Mouse (Mus musculus) small intestine, adult 2 months (tissue): ENCODE measurements around the gene Cerk. TPM values are rescaled to one million over a fixed set of nuclear protein-coding genes. Genes with fewer than 3 reads are reported as not detected.
"Not testable (repeated sequence)": the region's sequence is repeated elsewhere in the genome, so short reads cannot be mapped to it uniquely, and the experiment has no call there.

Source experiments
- H3K27ac ChIP-seq: fragments of 200-500 bp; 2 replicates; pipeline ENCODE4 v1.5.1; 2012; ENCODE audit warnings: low read depth, low read length, control low read depth, inconsistent platforms; ENCODE audit not compliant: insufficient read depth
- H3K27me3 ChIP-seq: fragments of 200-500 bp; 2 replicates; pipeline ENCODE4 v1.6.1; 2012; ENCODE audit warnings: mild to moderate bottlenecking, moderate library complexity, low read length, inconsistent platforms; ENCODE audit not compliant: control insufficient read depth, insufficient read depth
- H3K36me3 ChIP-seq: fragments of 200-500 bp; 2 replicates; pipeline ENCODE4 v1.6.1; 2012; ENCODE audit warnings: mild to moderate bottlenecking, low read length, control low read depth, inconsistent platforms; ENCODE audit not compliant: control insufficient read depth, insufficient read depth
- H3K4me1 ChIP-seq: fragments of 200-500 bp; 2 replicates; pipeline ENCODE4 v1.6.1; 2012; ENCODE audit warnings: low read length, inconsistent platforms, mixed read lengths; ENCODE audit not compliant: control insufficient read depth, insufficient read depth, insufficient read length
- H3K4me3 ChIP-seq: fragments of 200-500 bp; 2 replicates; pipeline ENCODE4 v1.5.1; 2012; ENCODE audit warnings: low read depth, mild to moderate bottlenecking, control low read depth, inconsistent platforms, low read length, moderate library complexity
- CTCF ChIP-seq: fragments of 200-500 bp; IDR thresholded peaks from 2 replicates; pipeline ENCODE4 v1.5.1; 2012; ENCODE audit warnings: low read depth, mild to moderate bottlenecking, control low read depth, inconsistent platforms, low read length, moderate library complexity, mixed read lengths; ENCODE audit not compliant: insufficient replicate concordance, insufficient read length; ENCODE audit errors: extremely low read depth
- POLR2A ChIP-seq: fragments of 200-500 bp; IDR thresholded peaks from 2 replicates; pipeline ENCODE4 v1.6.1; 2012; ENCODE audit warnings: low read depth, mild to moderate bottlenecking, control low read depth, inconsistent platforms, low read length, moderate library complexity
- WGBS: fragments of 180-500 bp; shearing (Covaris S2); methylation state at CpG from one replicate; pipeline ENCODE4 v1.1.7; 2018; 5-methylcytosine and 5-hydroxymethylcytosine counted together
- polyA plus RNA-seq: library from polyadenylated mRNA; depleted of rRNA; stranded (reverse); fragments of >200 nt; gene quantifications from 2 replicates; pipeline ENCODE4 v1.2.3, GENCODE M21; 2012

The Cerk gene
- polyA plus RNA-seq, 1 experiment, result 47.8 TPM

GRCm38 (mm10) chr15:86199052-86199451 is 13.1 kb upstream of the Cerk start:
- H3K36me3 ChIP-seq, result no peaks in the 10 kb centered on the region
- no peaks in the 10 kb centered on the region for H3K27me3 ChIP-seq
- peaks cover 11% of the 10 kb centered on the region for H3K4me1 ChIP-seq
- TF ChIP-seq CTCF, result no peak
- TF ChIP-seq POLR2A, result no peak
- no peak overlapping the region for H3K27ac ChIP-seq
- H3K4me3 ChIP-seq, result no peak overlapping the region
- WGBS, result 84% methylated on average over 5 of the region's 5 CpGs

GRCm38 (mm10) chr15:86194676-86195453 is 8.9 kb upstream of the Cerk start:
- not testable (repeated sequence) for H3K27ac ChIP-seq, H3K27me3 ChIP-seq, H3K4me1 ChIP-seq, H3K36me3 ChIP-seq, H3K4me3 ChIP-seq
- 81% methylated on average over 55 of the region's 55 CpGs for WGBS

GRCm38 (mm10) chr15:86191933-86192332 is 6.0 kb upstream of the Cerk start:
- Histone ChIP-seq H3K4me3 (no peak overlapping the region), H3K4me1 (peaks cover 17% of the 10 kb centered on the region; the same call in 1 of the 2 replicates), H3K27ac (no peak overlapping the region), H3K36me3 (no peaks in the 10 kb centered on the region), H3K27me3 (no peaks in the 10 kb centered on the region)
- no peak for TF ChIP-seq CTCF
- TF ChIP-seq POLR2A, result no peak
- WGBS, result 68% methylated on average over 3 of the region's 3 CpGs

- H3K27ac ChIP-seq, result no peak overlapping the region; the same call in 1 of the 2 replicates
- H3K4me1 ChIP-seq, result peaks cover 20% of the 10 kb centered on the region; the same call in 1 of the 2 replicates
- H3K4me3 ChIP-seq, result no peak overlapping the region
- H3K27me3 ChIP-seq, result no peaks in the 10 kb centered on the region
- no peaks in the 10 kb centered on the region for H3K36me3 ChIP-seq
- WGBS, result 85% methylated on average over 1 of the region's 1 CpGs
- TF ChIP-seq CTCF (no peak), POLR2A (no peak)
These were observed 5.6 kb upstream of the Cerk start for GRCm38 (mm10) chr15:86191505-86191904.

GRCm38 (mm10) chr15:86190387-86190786 is 4.4 kb upstream of the Cerk start:
- TF ChIP-seq POLR2A (no peak), CTCF (no peak)
- peaks cover 25% of the 10 kb centered on the region; the same call in 1 of the 2 replicates for H3K4me1 ChIP-seq
- 88% methylated on average over 3 of the region's 3 CpGs for WGBS
- no peaks in the 10 kb centered on the region for H3K36me3 ChIP-seq
- H3K27me3 ChIP-seq, result no peaks in the 10 kb centered on the region
- no peak overlapping the region for H3K27ac ChIP-seq
- no peak overlapping the region for H3K4me3 ChIP-seq

- H3K4me1 ChIP-seq, result peaks cover 29% of the 10 kb centered on the region; the same call in 1 of the 2 replicates
- no peaks in the 10 kb centered on the region for H3K36me3 ChIP-seq
- H3K27me3 ChIP-seq, result no peaks in the 10 kb centered on the region
- H3K4me3 ChIP-seq, result peak overlapping the region; percentile 17
- TF ChIP-seq POLR2A (no peak; the same call in 1 of the 2 replicates), CTCF (no peak)
- peak overlapping the region; percentile 88 for H3K27ac ChIP-seq
- 14% methylated on average over 10 of the region's 10 CpGs for WGBS
These were observed 3.0 kb upstream of the Cerk start for GRCm38 (mm10) chr15:86188746-86189470.

- no peak overlapping the region for H3K4me3 ChIP-seq
- no peaks in the 10 kb centered on the region for H3K27me3 ChIP-seq
- TF ChIP-seq CTCF (no peak), POLR2A (no peak)
- no peaks in the 10 kb centered on the region for H3K36me3 ChIP-seq
- H3K4me1 ChIP-seq, result peaks cover 34% of the 10 kb centered on the region; the same call in 1 of the 2 replicates
- H3K27ac ChIP-seq, result peak overlapping the region; percentile 88
- WGBS, result 89% methylated on average over 5 of the region's 5 CpGs
These were observed 2.2 kb upstream of the Cerk start for GRCm38 (mm10) chr15:86188186-86188585.
